Mouse (Mus musculus): ENCODE results near the gene Pid1.

The Pid1 gene

DNA sequence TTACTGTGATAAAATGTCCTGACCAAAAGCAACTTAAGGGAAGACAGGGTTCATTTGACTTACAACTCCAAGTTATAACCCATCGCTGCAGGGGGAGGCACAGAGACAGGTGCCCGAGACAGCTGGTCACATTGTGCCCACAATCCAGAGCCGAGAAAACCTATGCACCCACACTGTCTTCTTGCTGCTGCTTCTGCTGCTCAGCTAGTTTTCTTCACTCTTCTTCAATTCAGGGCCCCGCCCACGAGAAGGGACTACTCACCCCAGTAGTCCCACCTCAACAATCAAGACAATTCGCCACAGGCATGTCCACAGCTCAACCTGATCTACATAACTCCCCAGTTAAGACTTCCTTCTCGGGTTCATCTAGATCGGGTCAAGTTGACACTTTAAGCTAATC is at the start of gene Pid1:
TSS of gene Pid1 (minus strand) at position 214 of the 400 bp plus-strand sequence.
- peak; percentile 45 for ATAC-seq (ENCODE audit: low TSS enrichment)

DNA sequence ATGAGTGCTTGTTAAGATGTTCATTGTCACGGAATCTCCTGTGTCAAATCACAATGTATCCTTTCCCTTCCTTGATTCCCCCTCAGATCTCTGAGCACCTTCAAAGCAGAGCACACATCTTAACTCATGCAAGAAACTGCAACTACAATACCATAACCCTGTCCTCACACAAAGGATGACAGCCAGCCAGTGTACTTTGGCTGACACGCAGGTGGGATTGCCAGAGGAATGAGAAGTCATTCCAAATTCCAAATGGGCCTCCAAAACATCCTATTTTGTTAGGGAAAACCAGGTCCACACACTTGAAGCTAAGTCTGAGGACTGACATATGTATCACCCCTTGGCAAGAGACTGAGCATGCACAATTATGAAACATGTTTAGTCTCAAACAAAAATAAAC is 45.5 kb upstream of the Pid1 start:
- ATAC-seq (ENCODE audit: low TSS enrichment): no peak

DNA sequence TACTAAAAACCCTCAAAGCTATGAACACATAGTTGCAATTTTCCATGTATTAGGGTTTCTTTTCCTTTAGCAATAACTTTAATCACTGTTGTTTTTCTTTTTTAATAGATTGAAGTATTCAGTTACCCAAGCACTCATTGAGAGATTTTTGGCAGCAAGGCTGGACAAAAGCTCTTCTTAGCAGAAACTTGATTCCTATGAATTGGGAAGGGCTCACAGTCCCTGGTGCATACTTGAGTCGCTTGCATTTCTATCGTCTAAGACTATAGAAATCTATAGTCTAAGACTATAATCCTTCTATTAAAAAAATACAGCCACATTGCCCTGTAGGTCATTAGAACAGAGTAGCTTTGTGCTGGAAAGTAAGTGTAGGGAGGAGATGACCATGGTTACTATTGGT is 44.9 kb upstream of the Pid1 start:
- no peak for ATAC-seq (ENCODE audit: low TSS enrichment)

DNA sequence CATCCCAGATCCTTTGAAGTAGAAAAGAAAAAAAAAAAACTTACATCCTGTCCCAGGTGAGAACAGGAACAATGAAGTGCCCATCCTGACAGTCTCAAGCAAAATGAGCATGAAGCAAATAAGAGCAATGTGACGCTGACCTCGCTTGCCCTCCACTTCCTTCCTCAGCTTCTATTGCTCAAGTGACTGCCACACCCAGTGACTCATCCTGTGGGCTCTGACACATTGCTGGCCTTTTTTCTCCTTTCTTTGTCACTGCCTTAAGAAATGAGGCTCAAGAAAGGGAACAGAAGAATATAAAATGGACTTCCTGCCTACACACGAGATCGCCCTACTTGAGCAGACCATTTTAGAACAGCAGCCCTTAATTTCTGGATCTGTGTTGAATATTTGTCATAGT is 42.9 kb upstream of the Pid1 start:
- ATAC-seq (ENCODE audit: low TSS enrichment): peak; percentile 58

DNA sequence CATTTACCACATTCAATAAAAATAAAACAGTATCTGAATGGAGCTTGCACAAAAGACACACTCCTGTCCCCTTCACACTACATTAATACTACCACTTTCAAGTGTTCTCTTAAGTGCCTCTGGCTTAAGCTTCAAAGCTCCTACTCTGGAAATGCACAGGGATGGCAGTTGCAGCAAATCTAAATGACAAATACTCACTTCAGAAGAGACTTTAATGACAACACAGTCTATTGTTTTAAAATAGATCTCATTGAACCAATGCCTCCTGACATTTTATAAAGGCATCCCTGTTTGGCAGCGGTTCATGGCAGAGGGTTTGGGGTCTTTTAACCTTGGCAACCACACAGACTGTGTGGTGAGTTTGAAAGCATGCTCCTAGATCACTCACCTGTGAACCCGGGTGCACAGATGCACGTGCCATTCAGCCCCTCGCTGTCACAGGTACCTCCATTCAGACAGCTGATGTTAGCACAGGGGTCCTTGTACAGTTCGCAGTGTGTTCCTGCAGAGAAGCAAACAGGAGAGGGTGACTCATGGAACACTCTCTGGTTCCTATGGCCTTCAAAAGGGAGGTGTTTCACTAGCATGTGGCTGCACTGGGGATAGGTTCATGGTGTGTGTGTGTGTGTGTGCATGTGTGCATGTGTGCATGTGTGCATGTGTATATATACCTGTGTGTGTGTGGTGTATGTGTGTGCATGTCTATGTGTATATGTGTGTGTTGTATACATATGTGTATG is 41.7 kb upstream of the Pid1 start:
- no peak for ATAC-seq (ENCODE audit: low TSS enrichment)

DNA sequence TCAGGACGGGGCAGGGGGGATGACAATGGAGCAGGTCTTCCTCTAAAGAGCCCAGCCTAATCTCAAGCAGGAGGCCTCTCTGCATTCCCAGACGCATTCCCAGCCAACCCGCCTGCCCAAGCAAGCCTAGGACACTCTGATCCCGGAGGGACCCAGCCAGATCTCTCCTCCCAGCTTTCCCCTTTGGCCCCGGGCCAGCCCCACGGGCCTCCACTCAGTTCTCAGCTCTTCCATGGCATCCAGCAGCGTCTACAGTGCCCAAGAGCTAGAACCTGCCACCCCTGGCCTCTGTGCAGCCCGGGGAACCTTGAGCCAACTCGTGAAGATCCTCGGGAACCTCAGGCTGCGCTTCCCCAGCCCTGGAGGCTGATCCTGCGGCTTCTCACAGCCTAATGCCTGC is 40.9 kb upstream of the Pid1 start:
- no peak for ATAC-seq (ENCODE audit: low TSS enrichment)

DNA sequence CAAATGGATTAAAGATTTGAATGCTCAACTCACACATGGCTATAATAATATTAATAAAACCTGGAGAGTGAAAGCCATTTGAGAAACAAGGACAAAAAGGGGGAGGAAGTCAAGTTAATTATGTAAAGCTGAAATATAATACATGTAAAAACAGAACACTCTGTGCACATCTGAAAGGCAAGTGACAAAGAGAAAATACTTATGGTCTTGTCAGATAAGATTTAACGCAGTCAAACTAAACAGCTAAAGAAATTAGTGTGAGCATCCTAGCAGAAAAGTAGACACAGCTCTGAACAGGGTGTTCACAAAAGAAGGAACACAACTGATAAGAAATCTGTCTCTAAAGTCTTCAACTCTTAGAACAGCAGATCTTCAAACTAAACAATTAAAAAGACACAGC is 38.2 kb upstream of the Pid1 start:
- no peak for ATAC-seq (ENCODE audit: low TSS enrichment)

DNA sequence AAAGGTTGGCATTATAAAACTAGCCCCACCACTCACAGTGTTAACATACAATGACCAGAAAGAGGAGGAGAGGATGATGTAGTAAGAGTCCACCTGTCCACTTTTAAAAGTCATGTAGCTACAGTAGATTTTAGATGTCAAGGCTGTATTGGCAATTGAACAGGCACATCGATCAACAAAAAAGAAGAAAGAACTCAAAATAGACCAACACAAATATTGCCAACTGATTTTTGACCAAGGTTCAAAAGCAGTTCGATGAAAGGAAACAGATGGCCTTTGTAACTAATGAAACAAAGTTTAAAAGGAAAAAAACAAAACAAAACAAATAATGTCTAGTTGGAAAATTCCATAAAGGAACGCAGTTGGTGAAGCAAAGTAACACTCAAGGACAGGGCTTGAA is 35.7 kb upstream of the Pid1 start:
- no peak for ATAC-seq (ENCODE audit: low TSS enrichment)

DNA sequence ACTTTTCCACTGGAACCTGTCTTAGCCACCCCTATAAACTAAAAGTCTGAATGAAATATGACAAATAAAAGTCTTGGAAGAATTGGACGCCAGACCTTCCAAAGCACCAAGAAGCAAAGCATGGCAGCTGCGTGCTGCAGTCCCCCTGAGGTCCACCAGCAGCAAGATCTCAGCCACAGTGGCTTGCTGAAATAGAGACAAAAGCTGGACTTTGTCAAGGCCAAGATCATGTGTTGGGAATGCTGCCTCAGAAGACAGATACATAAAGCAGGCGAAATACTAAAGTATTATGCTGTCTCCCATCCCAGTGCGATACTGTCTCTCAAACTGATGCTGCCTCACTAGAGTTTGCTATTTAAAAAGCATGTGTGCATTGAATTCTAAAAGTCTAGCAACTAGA is 35.1 kb upstream of the Pid1 start:
- no peak for ATAC-seq (ENCODE audit: low TSS enrichment)

DNA sequence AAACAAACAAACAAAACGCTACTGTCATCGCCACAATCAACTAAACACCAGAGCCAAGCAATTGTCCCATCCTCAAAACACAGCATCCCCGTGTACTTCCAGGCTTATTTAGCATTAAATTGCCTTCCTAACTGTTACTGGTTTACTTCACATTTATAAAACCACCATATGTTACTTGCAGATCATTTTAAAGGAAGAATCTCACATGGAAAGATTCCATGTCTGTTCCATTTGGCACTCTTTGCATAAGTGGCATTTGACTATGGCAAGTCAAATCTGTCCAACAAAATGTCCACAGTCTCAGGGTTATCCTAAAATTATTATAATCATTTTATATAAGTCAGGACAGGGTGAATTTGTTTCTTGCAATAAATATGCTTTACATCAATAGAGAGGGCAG is 32.8 kb upstream of the Pid1 start:
- peak; percentile 76 for ATAC-seq (ENCODE audit: low TSS enrichment)

DNA sequence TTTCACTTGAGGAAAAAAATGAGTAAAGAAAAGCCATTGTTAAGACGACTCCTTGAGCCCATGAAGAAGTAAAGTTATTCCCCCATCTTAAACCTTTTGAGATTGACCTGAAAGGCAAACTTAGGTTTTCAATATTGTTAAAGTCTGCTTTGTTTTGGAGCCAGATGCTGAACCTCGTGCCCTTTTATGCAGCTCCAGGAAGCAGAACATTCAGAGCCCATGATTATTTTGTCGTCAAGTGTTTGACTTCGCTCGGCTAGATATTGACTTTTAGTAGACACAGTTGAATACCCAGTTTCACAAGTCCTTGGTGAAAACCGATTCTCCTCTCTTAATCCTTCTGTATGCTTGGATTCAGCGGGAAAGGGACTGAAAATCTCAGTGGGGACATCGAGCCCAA is 31.9 kb upstream of the Pid1 start:
- ATAC-seq (ENCODE audit: low TSS enrichment): no peak

DNA sequence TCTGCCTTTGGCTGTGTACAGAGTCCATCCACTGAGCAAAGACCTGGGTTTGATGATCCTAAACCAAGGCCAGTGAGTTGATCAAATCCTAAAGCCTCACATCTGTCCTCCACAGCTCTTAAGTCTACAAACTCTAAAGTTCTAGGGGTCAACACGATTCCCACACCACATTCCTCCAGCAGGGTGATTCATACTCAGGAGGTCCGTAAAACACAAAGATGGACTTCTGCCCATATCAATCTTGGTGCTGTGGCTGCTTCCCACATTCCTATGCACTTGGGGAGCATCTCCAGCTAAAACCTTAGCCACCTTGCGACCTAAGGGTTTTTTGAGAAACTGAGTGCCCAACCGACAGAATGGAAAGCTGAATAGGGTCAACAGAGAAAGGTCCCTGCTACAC is 27.0 kb upstream of the Pid1 start:
- ATAC-seq (ENCODE audit: low TSS enrichment): no peak

DNA sequence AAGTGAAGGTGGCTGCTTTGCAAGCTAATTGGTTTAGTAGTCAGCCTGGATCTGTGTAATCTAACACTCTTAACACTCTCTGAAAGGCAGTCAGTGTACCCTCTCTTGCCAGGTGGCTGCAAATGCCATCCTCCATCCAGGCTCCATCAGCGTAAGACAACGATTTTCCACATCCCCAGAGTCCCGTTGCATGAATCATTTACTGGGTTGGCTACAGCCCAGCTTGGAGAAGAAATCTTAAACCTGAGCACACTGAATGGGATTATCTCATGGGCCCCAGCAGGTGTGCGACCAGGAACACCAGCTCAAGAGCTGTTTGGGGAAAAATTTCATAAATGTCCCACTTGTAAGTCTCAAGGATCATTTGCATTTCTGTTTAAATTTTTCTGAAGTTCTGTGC is 23.6 kb upstream of the Pid1 start:
- 0 out of 2 replicates have a peak, but pooled peaks have one; percentile 38 for ATAC-seq (ENCODE audit: low TSS enrichment)

DNA sequence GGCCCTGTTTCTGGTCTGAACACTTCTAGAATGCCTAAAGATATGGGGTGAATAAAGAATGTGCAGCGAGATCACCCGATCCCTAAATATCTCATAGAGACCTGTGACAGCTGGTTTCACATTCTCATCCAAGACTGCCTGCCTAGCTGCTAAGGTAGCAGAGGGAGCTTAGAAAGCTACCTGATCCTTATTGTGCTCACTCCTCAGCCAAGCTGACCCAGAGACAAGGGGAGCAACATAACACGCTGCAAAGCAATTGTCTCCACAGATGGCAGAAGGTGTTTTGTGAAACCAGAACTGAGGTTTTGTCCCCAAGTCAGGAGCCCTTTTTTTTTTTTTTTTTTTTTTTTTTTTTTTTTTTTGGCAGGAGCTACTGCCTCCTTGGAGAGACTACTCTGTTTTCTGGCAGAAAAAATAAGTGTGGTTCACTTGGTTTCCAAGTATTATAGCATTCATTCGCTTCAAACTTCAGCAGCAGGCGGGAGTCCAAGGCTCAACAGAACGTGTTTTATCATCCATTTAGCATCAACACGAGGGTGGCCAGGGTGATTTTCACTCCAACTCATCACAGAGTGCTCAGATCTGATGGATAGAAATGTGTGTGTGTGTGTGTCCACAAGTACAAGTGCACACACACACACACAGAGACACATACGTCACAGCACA is 22.6 kb upstream of the Pid1 start:
- peak; percentile 80 for ATAC-seq (ENCODE audit: low TSS enrichment)

DNA sequence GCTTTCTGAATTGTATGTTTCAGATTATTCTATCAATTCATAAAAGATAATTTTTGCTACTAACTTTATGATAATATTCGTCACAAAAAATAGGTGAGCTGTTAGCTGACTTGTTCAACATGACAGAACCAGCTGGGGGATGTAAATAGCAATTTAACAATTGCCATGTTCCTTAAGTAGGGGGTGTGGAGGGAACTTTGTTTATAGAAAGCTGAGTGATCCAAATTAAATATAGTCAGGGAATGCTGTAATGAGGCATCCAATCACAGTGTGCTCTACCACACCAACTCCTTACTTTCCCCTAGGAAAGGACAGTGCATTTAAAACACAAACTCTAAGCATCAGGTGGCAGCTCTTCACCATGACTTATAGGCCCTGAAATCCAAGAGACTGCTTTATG is 18.7 kb upstream of the Pid1 start:
- no peak for ATAC-seq (ENCODE audit: low TSS enrichment)

DNA sequence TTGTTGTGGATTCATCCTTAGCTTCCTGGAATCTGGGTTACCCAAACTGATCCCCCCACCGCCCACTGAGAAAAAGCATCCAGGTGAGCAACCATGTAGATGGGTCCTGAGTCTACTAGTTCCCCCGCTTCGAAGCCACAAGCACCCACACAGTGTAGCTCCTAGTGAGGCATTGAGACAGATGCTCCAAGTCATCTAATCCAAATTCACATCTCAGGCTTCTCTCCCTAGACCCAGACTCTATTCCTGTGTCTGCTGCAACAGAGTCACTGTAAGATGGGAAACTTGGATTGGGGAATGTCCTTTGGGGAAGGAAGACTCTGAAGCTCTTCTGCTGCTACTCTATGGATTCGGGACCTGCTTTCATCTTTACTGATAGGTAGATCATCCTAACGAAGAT is 18.1 kb upstream of the Pid1 start:
- ATAC-seq (ENCODE audit: low TSS enrichment): peak; percentile 51

DNA sequence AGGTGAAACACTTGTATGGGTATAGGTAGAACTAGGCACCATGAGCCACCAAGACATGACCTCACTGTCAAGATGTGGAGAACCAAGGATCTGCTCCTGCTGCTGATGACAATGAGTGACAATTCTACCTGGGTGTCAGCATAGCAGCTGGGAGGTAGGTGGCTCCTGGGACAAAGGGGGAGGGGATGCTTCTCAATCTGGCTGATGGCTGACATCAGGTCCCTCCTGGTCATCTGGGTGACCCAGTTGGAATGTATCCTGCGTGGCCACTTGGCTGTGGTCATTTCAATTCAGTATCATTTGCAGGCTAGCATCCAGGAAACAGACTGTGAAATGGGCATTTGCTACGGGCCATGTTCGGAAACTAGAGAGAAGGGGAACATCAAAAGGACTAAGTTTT is 16.9 kb upstream of the Pid1 start:
- no peak for ATAC-seq (ENCODE audit: low TSS enrichment)

DNA sequence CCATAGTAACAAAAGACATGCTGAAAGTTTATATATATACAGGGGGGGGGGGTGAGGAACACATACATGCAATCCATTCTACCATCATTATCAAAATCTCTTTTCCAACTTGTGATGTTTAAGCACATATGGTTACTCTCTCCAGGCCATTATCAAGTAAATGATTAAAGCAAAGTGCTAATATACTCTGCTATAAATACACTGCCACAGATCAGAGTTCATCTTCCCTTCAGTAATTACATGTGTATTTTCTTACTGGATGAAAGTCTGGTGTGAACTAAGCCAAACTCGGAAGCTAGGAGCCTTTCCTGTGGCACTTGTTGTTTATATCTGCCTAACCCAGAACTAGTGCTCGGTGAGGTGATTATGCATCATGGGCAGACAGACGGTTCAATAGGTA is 3.8 kb upstream of the Pid1 start:
- ATAC-seq (ENCODE audit: low TSS enrichment): no peak

DNA sequence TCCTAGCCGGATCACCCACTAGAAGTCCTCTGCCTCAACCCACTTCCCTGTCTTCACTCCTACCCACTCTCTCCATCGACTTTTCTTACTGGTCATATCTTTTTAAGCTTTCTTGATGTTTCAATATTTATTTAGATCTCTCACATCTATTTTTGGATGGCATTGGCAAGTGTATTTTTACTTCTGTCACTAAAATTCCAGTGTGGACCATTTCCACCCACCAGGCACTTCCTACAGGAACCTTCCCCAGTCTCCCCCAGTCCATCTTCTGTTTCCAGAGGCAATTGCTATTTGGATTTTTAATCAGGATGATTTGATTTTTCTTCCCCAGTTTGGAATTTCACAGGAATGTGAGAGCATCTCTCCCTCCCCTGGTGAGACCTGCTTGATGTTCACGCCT is 2.6 kb upstream of the Pid1 start:
- ATAC-seq (ENCODE audit: low TSS enrichment): peak; percentile 51

DNA sequence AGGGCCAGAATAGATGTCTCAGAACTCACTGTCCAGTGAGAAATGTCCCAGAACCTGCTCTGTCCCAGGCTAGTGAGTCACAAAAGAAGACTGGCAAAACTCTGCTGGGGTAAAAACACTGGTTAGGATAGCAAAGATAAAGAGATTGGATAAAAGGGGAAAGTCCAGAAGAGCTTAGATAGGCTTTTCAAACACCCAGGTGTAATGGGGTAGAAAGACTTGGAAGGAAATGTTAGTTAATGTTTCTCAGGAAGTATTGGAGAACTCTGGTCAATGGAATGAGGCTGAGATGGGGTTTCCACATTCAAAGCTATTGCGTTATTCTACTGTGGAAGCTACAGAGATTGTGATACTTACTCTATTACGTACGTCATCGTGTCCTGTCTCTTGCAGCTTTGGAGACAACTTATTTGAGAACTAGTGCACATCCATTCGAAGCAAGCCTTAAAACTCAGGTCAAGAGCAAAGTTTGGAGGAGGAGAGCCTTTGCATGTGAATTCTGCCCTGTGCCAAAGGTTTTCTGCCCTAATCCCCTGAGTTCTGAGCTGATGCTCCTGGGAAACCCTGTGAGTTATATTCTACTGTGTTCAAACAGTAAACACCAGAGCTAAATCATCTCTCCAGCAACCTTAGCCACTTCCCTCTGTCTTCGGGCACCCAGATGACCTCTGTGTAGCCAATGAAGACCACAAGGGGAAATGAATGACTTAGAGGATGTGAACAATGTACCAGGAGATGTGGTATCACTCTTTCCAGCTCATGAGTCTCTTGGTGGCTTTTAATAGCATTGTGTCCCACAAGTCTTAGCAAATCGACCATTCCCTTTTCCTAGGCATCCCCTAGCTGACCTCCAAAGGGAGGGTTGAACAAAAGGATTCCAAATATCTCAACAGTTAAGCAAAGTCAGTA is 1.0 kb downstream of the Pid1 start:
- ATAC-seq (ENCODE audit: low TSS enrichment): no peak

DNA sequence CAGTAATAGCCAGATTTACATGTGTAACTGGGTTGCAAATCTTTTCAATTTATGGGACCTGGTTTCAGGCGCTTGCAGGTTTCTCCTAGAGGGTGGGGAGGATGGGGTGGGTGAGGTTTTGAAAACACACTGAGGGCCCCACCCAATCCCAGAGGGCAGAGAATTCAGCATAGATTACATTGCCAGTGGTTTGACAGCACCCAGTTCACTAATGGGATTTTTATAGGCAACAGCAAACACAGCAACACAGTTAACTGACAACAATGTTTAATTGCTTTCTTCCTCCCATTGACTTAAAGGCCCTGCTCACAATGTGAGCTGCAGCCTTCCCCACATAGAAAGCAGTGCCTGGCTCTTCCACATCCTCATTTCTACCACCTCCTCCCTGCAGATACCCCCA is 1.8 kb downstream of the Pid1 start:
- ATAC-seq (ENCODE audit: low TSS enrichment): no peak

DNA sequence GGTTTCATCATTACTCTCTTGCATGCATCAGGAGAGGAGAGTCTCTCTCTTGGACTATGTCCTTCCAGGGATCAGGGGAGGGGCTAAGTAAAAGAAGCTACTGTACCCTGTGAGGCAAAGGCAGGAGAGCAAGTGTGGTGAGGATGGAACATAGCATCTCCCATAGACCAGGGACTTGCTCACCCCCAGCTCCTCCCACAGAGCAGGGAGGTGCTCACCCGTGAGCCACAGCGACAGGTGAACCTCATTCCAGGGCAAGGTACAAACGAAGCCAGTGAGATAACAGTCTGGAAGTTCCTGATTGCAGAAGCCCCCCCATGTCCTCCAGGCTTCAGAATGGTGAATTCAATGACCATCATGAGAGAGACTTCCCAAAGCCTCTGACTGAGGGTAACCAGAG is 2.6 kb downstream of the Pid1 start:
- no peak for ATAC-seq (ENCODE audit: low TSS enrichment)
